Mouse (Mus musculus): ENCODE measurements at regions not wholly inside any gene's neighbourhood (a gene's known extent, or its start where the extent isn't known, plus 50 kb on each side); places are given as distances from the start of the nearest gene placed in this dataset.

GRCm38 (mm10) chr11:34941486-34942456 lies 108.3 kb upstream of the Spdl1 start:
- no peaks in the 10 kb centered on the region for H3K79me2 ChIP-seq (ENCODE audit: control insufficient read depth, insufficient read depth, low read length, poor library complexity)

GRCm38 (mm10) chr11:34940151-34940550 lies 106.7 kb upstream of the Spdl1 start:
- no peaks in the 10 kb centered on the region for H3K9me3 ChIP-seq (replicated peaks; ENCODE audit: insufficient read depth, low read length)
- no peaks in the 10 kb centered on the region for H3K79me2 ChIP-seq (ENCODE audit: control insufficient read depth, insufficient read depth, low read length, poor library complexity)
- H3K4me3 ChIP-seq (ENCODE audit: control insufficient read depth in 1 of 2, insufficient read depth in 1 of 2, low read depth in 2 of 2, low read length in 2 of 2), result no peak overlapping the region
- no peaks in the 10 kb centered on the region for H3K36me3 ChIP-seq (ENCODE audit: control insufficient read depth in 1 of 2, insufficient read depth in 2 of 2, low read length in 2 of 2)
- TF ChIP-seq POLR2A (IDR thresholded peaks at IDR 0.05; ENCODE audit: control insufficient read depth in 1 of 2, insufficient read depth in 1 of 2, low read depth in 1 of 2, low read length in 2 of 2, poor library complexity in 1 of 2) (no peak), USF2 (IDR thresholded peaks at IDR 0.05; ENCODE audit: borderline replicate concordance in 1 of 2, insufficient read depth in 1 of 2, low read depth in 1 of 2, low read length in 2 of 2) (no peak), CHD2 (IDR thresholded peaks at IDR 0.05; ENCODE audit: low read length) (no peak), TBP (IDR thresholded peaks at IDR 0.05; ENCODE audit: low read depth, low read length) (no peak), USF1 (IDR thresholded peaks at IDR 0.05; ENCODE audit: low read depth, low read length) (no peak), ZKSCAN1 (IDR thresholded peaks at IDR 0.05; ENCODE audit: low read depth, low read length) (no peak), NELFE (IDR thresholded peaks at IDR 0.05; ENCODE audit: low read depth, low read length) (no peak), SIN3A (IDR thresholded peaks at IDR 0.05; ENCODE audit: low read length) (no peak)
- no peak for DNase-seq (ENCODE audit: low read depth, low spot score)
- no peaks in the 10 kb centered on the region for H3K4me1 ChIP-seq (ENCODE audit: control insufficient read depth in 1 of 2, insufficient read depth in 2 of 2, low read length in 2 of 2)
- H3K9ac ChIP-seq (ENCODE audit: control insufficient read depth, low read depth, low read length, poor library complexity, severe bottlenecking), result no peak overlapping the region
- H3K27ac ChIP-seq (ENCODE audit: control insufficient read depth, low read depth, low read length), result no peak overlapping the region
- no peaks in the 10 kb centered on the region; a peak in 1 of 4 replicates for H3K27me3 ChIP-seq (ENCODE audit: control insufficient read depth in 1 of 2, insufficient read depth in 2 of 2, low read length in 2 of 2)

More at GRCm38 (mm10) chr11:34941486-34942456, 108.3 kb upstream of the Spdl1 start:
- Histone ChIP-seq H3K9me3 (replicated peaks; ENCODE audit: insufficient read depth, low read length) (no peaks in the 10 kb centered on the region), H3K4me1 (ENCODE audit: control insufficient read depth in 1 of 2, insufficient read depth in 2 of 2, low read length in 2 of 2) (no peaks in the 10 kb centered on the region), H3K36me3 (ENCODE audit: control insufficient read depth in 1 of 2, insufficient read depth in 2 of 2, low read length in 2 of 2) (no peaks in the 10 kb centered on the region), H3K4me3 (ENCODE audit: control insufficient read depth in 1 of 2, insufficient read depth in 1 of 2, low read depth in 2 of 2, low read length in 2 of 2) (no peak overlapping the region), H3K27me3 (ENCODE audit: control insufficient read depth in 1 of 2, insufficient read depth in 2 of 2, low read length in 2 of 2) (no peaks in the 10 kb centered on the region), H3K9ac (ENCODE audit: control insufficient read depth, low read depth, low read length, poor library complexity, severe bottlenecking) (no peak overlapping the region), H3K27ac (ENCODE audit: control insufficient read depth, low read depth, low read length) (no peak overlapping the region)
- DNase-seq (ENCODE audit: low read depth, low spot score), result no peak
- TF ChIP-seq ELF1 (IDR thresholded peaks at IDR 0.05; ENCODE audit: low read depth, low read length) (no peak), CHD1 (IDR thresholded peaks at IDR 0.05; ENCODE audit: low read depth, low read length) (no peak), GABPA (IDR thresholded peaks at IDR 0.05; ENCODE audit: low read depth, low read length) (no peak), E2F4 (IDR thresholded peaks at IDR 0.05; ENCODE audit: borderline replicate concordance, low read depth, low read length) (no peak), USF1 (IDR thresholded peaks at IDR 0.05; ENCODE audit: low read depth, low read length) (no peak), MAZ (IDR thresholded peaks at IDR 0.05; ENCODE audit: low read depth, low read length) (no peak), POLR2AphosphoS5 (IDR thresholded peaks at IDR 0.05; ENCODE audit: borderline replicate concordance, low read depth, low read length) (no peak), RAD21 (IDR thresholded peaks at IDR 0.05; ENCODE audit: low read depth, low read length) (no peak), MEF2A (IDR thresholded peaks at IDR 0.05; ENCODE audit: extremely low read depth, insufficient replicate concordance, low read depth, low read length, poor library complexity, severe bottlenecking) (no peak), NELFE (IDR thresholded peaks at IDR 0.05; ENCODE audit: low read depth, low read length) (no peak), POLR2AphosphoS2 (IDR thresholded peaks at IDR 0.05; ENCODE audit: low read length) (no peak), TAL1 (IDR thresholded peaks at IDR 0.05; ENCODE audit: low read length) (no peak)
